Mouse (Mus musculus) spleen, adult 2 months (tissue): Measurements from ENCODE around the gene Cnnm3.

Experiments
- CTCF ChIP-seq: fragments of 200-500 bp; IDR thresholded peaks from 2 replicates; pipeline ENCODE4 v1.5.1; 2011; ENCODE audit warnings: mild to moderate bottlenecking, inconsistent platforms; ENCODE audit not compliant: insufficient read depth, insufficient read length, insufficient replicate concordance; ENCODE audit errors: extremely low read depth
- POLR2A ChIP-seq: fragments of 200-500 bp; IDR thresholded peaks from 2 replicates; pipeline ENCODE4 v1.6.1; 2011; ENCODE audit warnings: low read depth, low read length, inconsistent platforms

DNA sequence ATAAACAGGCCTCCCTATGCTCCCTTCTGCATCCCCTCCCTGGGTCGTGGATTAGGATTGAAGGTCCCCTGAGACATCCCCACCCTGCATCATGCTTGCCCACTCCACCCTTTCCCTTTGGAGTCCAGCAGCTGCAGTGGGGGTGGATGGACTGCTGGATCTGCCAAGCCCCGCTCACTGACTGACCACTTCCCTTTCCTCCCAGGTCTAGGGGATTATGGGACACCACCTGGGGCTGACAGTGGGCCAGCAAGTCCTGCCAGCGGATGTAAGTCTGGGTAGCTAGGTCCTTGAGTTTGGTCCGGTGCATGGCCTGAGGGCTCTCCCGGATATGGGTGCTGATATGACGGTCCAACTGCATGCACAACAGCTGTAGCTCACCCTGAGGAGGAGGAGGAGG is 52.4 kb downstream of the Cnnm3 start:
- no peak for TF ChIP-seq POLR2A
- TF ChIP-seq CTCF: no peak
